Mouse (Mus musculus) thymus, postnatal 10 days (tissue): Measurements from ENCODE around the gene 2310002L09Rik.
"Not testable (repeated sequence)": the region's sequence is repeated elsewhere in the genome, so short reads cannot be mapped to it uniquely, and the experiment has no call there.

Experiments
- DNase-seq, 2 experiments: peaks; one replicate each; pipeline ENCODE4 v3.0.0; 2021; ENCODE audit warnings: low spot score in 2 of 2

Gene 2310002L09Rik

DNA sequence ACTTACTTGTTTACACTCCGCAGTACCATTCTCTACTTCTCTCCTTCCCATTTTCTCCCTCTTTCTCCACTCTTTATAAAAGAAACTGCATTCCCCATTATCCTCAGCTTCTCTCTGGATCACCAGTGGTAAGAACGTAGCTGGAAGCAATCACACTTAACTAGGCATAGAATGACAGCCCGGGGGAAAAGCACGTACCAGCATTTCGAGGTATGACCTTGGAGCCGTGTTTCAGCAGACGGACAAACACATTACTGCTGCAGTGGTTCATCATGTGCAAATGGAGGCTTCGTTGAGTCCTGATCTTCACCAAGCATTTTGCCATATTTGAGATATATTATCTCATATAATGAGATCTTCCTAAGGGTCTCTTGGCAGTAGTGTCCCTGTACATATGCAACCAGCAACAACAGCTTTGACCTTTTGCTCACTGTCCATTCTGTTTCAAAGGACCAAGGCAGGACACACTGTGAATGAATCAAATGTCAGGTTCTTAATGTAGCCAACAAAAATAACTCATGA lies at the start of gene 2310002L09Rik:
Gene 2310002L09Rik, minus strand, starts transcription at position 472 of the 522 bp plus-strand sequence.
- no peak for DNase-seq

DNA sequence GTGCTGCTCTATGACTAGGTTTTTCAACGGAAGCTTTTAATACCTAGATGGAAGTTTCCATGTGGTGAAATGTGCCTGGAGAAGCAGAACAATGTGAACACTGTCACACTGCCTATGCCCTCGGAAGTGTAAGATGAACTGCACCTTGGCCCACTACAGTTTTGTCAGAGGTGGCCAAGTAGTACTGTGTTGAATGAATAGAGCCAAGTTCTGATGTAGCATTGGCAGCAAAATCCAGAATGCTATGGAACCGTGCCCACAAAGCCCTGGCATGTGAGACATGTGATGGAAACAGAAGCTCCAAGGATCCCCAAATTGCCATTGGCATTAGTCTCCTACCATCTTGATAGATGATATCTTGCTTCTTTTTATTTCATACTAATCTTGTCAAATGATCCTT lies 29.8 kb upstream of the 2310002L09Rik start:
- no peak for DNase-seq

DNA sequence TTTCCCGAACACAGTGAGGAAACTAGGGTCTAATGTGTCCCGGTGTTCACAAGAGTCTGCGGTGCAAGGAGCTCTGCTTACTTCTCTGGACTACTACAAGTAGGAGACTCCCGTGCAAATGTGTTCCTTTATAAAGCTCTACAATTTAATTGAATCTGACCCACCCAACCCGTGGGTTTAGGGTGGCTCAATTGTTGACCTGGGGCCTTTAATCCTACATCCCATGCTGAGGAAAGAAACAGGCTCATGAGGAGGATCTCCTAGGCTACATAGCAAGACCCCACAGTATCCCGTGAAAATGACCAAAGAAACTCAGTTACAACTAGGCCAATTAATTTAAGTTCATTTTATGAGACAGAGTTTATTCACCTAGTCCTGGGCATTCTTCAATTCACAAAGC lies 30.0 kb downstream of the 2310002L09Rik start, which contains the start of gene Gm11756:
Gene Gm11756, minus strand, starts transcription at position 101 of the 400 bp plus-strand sequence.
- not testable (repeated sequence) for DNase-seq

DNA sequence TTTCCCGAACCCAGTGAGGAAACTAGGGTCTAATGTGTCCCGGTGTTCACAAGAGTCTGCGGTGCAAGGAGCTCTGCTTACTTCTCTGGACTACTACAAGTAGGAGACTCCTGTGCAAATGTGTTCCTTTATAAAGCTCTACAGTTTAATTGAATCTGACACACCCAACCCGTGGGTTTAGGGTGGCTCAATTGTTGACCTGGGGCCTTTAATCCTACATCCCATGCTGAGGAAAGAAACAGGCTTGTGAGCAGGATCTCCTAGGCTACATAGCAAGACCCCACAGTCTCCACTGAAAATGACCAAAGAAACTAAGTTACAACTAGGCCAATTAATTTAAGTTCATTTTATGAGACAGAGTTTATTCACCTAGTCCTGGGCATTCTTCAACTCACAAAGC lies 44.8 kb downstream of the 2310002L09Rik start, which contains the start of gene Gm13871:
Gene Gm13871, minus strand, starts transcription at position 101 of the 400 bp plus-strand sequence.
- DNase-seq, result not testable (repeated sequence)

DNA sequence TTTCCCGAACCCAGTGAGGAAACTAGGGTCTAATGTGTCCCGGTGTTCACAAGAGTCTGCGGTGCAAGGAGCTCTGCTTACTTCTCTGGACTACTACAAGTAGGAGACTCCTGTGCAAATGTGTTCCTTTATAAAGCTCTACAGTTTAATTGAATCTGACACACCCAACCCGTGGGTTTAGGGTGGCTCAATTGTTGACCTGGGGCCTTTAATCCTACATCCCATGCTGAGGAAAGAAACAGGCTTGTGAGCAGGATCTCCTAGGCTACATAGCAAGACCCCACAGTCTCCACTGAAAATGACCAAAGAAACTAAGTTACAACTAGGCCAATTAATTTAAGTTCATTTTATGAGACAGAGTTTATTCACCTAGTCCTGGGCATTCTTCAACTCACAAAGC lies 59.6 kb downstream of the 2310002L09Rik start, which contains the start of gene Gm11757:
Gene Gm11757, minus strand, starts transcription at position 101 of the 400 bp plus-strand sequence.
- DNase-seq, result not testable (repeated sequence)
